Comparison of ENCODE assay signal across 12 mouse cellular contexts in genomic region chr7:122186043-122186442, GRCm38 (mm10). TPM values are rescaled to one million over a fixed set of nuclear protein-coding genes. Genes with fewer than 3 reads are reported as not detected.
DNase-seq lines count a peak whose midpoint lies in the region; ATAC-seq and TF ChIP-seq lines count a peak whose summit lies in the region.
"Had no signal": no experiment of that assay in that cellular context is flagged by ENCODE, and none has a peak within 500 bp of the region (broad histone marks: within the 10 kb centered on the region; RNA-seq: fewer than 3 reads in every experiment).

Ern2 (minus strand) TSS chr7:122186207.

- H3K4me1 ChIP-seq in hindbrain, embryonic 12.5 days, result peaks cover 4% of the 10 kb centered on the region; the same call in 1 of the 2 replicates
- no peaks in the 10 kb centered on the region for H3K4me1 ChIP-seq in hindbrain, embryonic 11.5 days (replicated peaks; ENCODE audit: control insufficient read depth, insufficient read depth, low read length)
- H3K4me1 ChIP-seq in embryonic facial prominence, embryonic 10.5 days, result peaks cover 8% of the 10 kb centered on the region
- no peaks in the 10 kb centered on the region for H3K4me1 ChIP-seq in hindbrain, postnatal 0 days (ENCODE audit: insufficient read depth, low read length)
- no peaks in the 10 kb centered on the region for H3K4me1 ChIP-seq in midbrain, postnatal 0 days (ENCODE audit: insufficient read depth, low read length)
- H3K4me1 ChIP-seq in liver, embryonic 12.5 days, result no peaks in the 10 kb centered on the region

- H3K27me3 ChIP-seq in hindbrain, embryonic 12.5 days, result no peaks in the 10 kb centered on the region
- H3K27me3 ChIP-seq in hindbrain, embryonic 11.5 days (ENCODE audit: control insufficient read depth, insufficient read depth, low read length), result no peaks in the 10 kb centered on the region
- no peaks in the 10 kb centered on the region for H3K27me3 ChIP-seq in embryonic facial prominence, embryonic 10.5 days (replicated peaks; ENCODE audit: low read depth, poor library complexity, severe bottlenecking)
- no peaks in the 10 kb centered on the region for H3K27me3 ChIP-seq in hindbrain, postnatal 0 days (ENCODE audit: insufficient read depth, low read length)
- no peaks in the 10 kb centered on the region for H3K27me3 ChIP-seq in midbrain, postnatal 0 days (ENCODE audit: insufficient read depth, low read length)
- H3K27me3 ChIP-seq in liver, embryonic 12.5 days (replicated peaks), result peaks cover 8% of the 10 kb centered on the region

- no peak within 1 kb of the TSS for H3K4me3 ChIP-seq in hindbrain, embryonic 12.5 days
- no peak within 1 kb of the TSS for H3K4me3 ChIP-seq in hindbrain, embryonic 11.5 days (ENCODE audit: low read depth, low read length)
- H3K4me3 ChIP-seq in embryonic facial prominence, embryonic 10.5 days, result peak within 1 kb of the TSS; percentile 30; the same call in 1 of the 2 replicates
- H3K4me3 ChIP-seq in hindbrain, postnatal 0 days (ENCODE audit: low read length), result no peak within 1 kb of the TSS
- no peak within 1 kb of the TSS for H3K4me3 ChIP-seq in midbrain, postnatal 0 days (ENCODE audit: low read depth, low read length)
- no peak within 1 kb of the TSS for H3K4me3 ChIP-seq in liver, embryonic 12.5 days
- H3K4me3 ChIP-seq: erythroblast, embryonic 14.5 days had no signal

- TF ChIP-seq CTCF in hindbrain, postnatal 0 days (IDR thresholded peaks at IDR 0.05; ENCODE audit: low read depth), result no peak
- TF ChIP-seq CTCF in midbrain, postnatal 0 days (IDR thresholded peaks at IDR 0.05), result no peak

- 32% methylated on average over 14 of the region's 17 CpGs for WGBS in hindbrain, embryonic 12.5 days
- WGBS in hindbrain, embryonic 11.5 days, result 22% methylated on average over 17 of the region's 17 CpGs
- WGBS in embryonic facial prominence, embryonic 10.5 days, result 22% methylated on average over 16 of the region's 17 CpGs
- 25% methylated on average over 12 of the region's 17 CpGs for WGBS in hindbrain, postnatal 0 days
- 21% methylated on average over 16 of the region's 17 CpGs for WGBS in midbrain, postnatal 0 days
- WGBS in liver, embryonic 12.5 days (ENCODE audit: insufficient replicate concordance), result 19% methylated on average over 13 of the region's 17 CpGs

- no peak for ATAC-seq in hindbrain, embryonic 12.5 days (ENCODE audit: low FRiP score)
- ATAC-seq in hindbrain, embryonic 11.5 days (ENCODE audit: low FRiP score), result no peak
- peak; percentile 29; the same call in 1 of the 2 replicates for ATAC-seq in hindbrain, postnatal 0 days
- no peak for ATAC-seq in midbrain, postnatal 0 days (ENCODE audit: low FRiP score)
- no peak for ATAC-seq in liver, embryonic 12.5 days
- ATAC-seq in erythroid progenitor cell, adult 5-6 weeks (replicated peaks; ENCODE audit: low FRiP score, poor library complexity, severe bottlenecking), result no peak
- no peak for ATAC-seq in granulocyte monocyte progenitor cell, adult 5-6 weeks (replicated peaks; ENCODE audit: poor library complexity, severe bottlenecking)

- no peaks in the 10 kb centered on the region for H3K9me3 ChIP-seq in hindbrain, embryonic 12.5 days (replicated peaks)
- H3K9me3 ChIP-seq in hindbrain, embryonic 11.5 days (ENCODE audit: control insufficient read depth, low read length), result no peaks in the 10 kb centered on the region
- no peaks in the 10 kb centered on the region for H3K9me3 ChIP-seq in embryonic facial prominence, embryonic 10.5 days
- H3K9me3 ChIP-seq in hindbrain, postnatal 0 days (ENCODE audit: low read length), result no peaks in the 10 kb centered on the region
- no peaks in the 10 kb centered on the region for H3K9me3 ChIP-seq in midbrain, postnatal 0 days (ENCODE audit: low read length)
- H3K9me3 ChIP-seq in liver, embryonic 12.5 days (replicated peaks), result no peaks in the 10 kb centered on the region

- no peak for DNase-seq in hindbrain, embryonic 11.5 days (ENCODE audit: low spot score)
- DNase-seq in embryonic facial prominence, embryonic 10.5 days (ENCODE audit: low spot score), result no peak
- DNase-seq in hindbrain, postnatal 0 days (ENCODE audit: low spot score), result no peak
- no peak for DNase-seq in midbrain, postnatal 0 days (ENCODE audit: low spot score)
- DNase-seq: cerebellum, adult 8-10 months; lung, adult 18-20 months had no signal

- H3K36me3 ChIP-seq in hindbrain, embryonic 12.5 days, result no peaks in the 10 kb centered on the region
- no peaks in the 10 kb centered on the region for H3K36me3 ChIP-seq in hindbrain, embryonic 11.5 days (ENCODE audit: control insufficient read depth, insufficient read depth, low read length)
- no peaks in the 10 kb centered on the region for H3K36me3 ChIP-seq in embryonic facial prominence, embryonic 10.5 days (replicated peaks)
- H3K36me3 ChIP-seq in hindbrain, postnatal 0 days (ENCODE audit: insufficient read depth, low read length), result no peaks in the 10 kb centered on the region
- no peaks in the 10 kb centered on the region for H3K36me3 ChIP-seq in midbrain, postnatal 0 days (ENCODE audit: insufficient read depth, low read length)
- H3K36me3 ChIP-seq in liver, embryonic 12.5 days, result no peaks in the 10 kb centered on the region

- peak within 1 kb of the TSS; percentile 21 for H3K4me2 ChIP-seq in hindbrain, embryonic 12.5 days (replicated peaks)
- H3K4me2 ChIP-seq in hindbrain, embryonic 11.5 days (replicated peaks; ENCODE audit: low read depth, low read length), result no peak within 1 kb of the TSS
- H3K4me2 ChIP-seq in hindbrain, postnatal 0 days (ENCODE audit: low read depth, low read length), result peak within 1 kb of the TSS; percentile 46
- peak within 1 kb of the TSS; percentile 28 for H3K4me2 ChIP-seq in midbrain, postnatal 0 days (ENCODE audit: low read depth, low read length, poor library complexity, severe bottlenecking)
- H3K4me2 ChIP-seq in liver, embryonic 12.5 days, result no peak within 1 kb of the TSS

- no peak within 1 kb of the TSS for H3K9ac ChIP-seq in hindbrain, embryonic 12.5 days
- no peak within 1 kb of the TSS for H3K9ac ChIP-seq in hindbrain, embryonic 11.5 days (ENCODE audit: low read depth, low read length)
- H3K9ac ChIP-seq in hindbrain, postnatal 0 days (replicated peaks; ENCODE audit: low read length), result no peak within 1 kb of the TSS
- no peak within 1 kb of the TSS for H3K9ac ChIP-seq in midbrain, postnatal 0 days (replicated peaks; ENCODE audit: low read length, poor library complexity, severe bottlenecking)
- H3K9ac ChIP-seq in liver, embryonic 12.5 days, result no peak within 1 kb of the TSS

- no peak within 1 kb of the TSS for H3K27ac ChIP-seq in hindbrain, embryonic 12.5 days
- H3K27ac ChIP-seq in hindbrain, embryonic 11.5 days (ENCODE audit: low read depth, low read length), result no peak within 1 kb of the TSS
- H3K27ac ChIP-seq in embryonic facial prominence, embryonic 10.5 days (replicated peaks), result no peak within 1 kb of the TSS
- no peak within 1 kb of the TSS for H3K27ac ChIP-seq in hindbrain, postnatal 0 days
- no peak within 1 kb of the TSS for H3K27ac ChIP-seq in midbrain, postnatal 0 days (ENCODE audit: low read depth, low read length)
- no peak within 1 kb of the TSS for H3K27ac ChIP-seq in liver, embryonic 12.5 days

RNA-seq across cellular contexts. Expression of gene Ern2, which starts in this region (rescaled TPM):
- polyA plus RNA-seq in hindbrain, embryonic 12.5 days (2016; fragmentation: Nextera tagmentation; extraction: Ambion mirVana), result 0.40 and 0.56 TPM in 2 replicates
- 0.07 and 0.19 TPM in 2 replicates for polyA plus RNA-seq in hindbrain, embryonic 11.5 days (2014; fragmentation: Nextera tagmentation; extraction: Ambion mirVana)
- polyA plus RNA-seq in embryonic facial prominence, embryonic 10.5 days (2016; fragmentation: Nextera tagmentation; extraction: Ambion mirVana), result 0.05 TPM in 2 replicates
- 1.6 and 2.0 TPM in 2 replicates for total RNA-seq in hindbrain, postnatal 0 days (2014; rRNA removed)
- 1.4 TPM in 2 replicates for polyA plus RNA-seq in hindbrain, postnatal 0 days (2015; fragmentation: Nextera tagmentation; extraction: Ambion mirVana)
- 2.4 and 3.6 TPM in 2 replicates for total RNA-seq in midbrain, postnatal 0 days (2014; rRNA removed)
- polyA plus RNA-seq in midbrain, postnatal 0 days (2015; fragmentation: Nextera tagmentation; extraction: Ambion mirVana), result 2.0 and 2.6 TPM in 2 replicates
- polyA plus RNA-seq in liver, embryonic 12.5 days (2016; fragmentation: Nextera tagmentation; extraction: Ambion mirVana), result 0.05 TPM in 1 of 2 replicates, not detected in the other
- not detected in 2 replicates for total RNA-seq in erythroid progenitor cell, adult 5-6 weeks (2015; ENCODE audit: low replicate concordance)
- total RNA-seq in erythroid progenitor cell, adult 5-6 weeks (2017; ENCODE audit: low replicate concordance), result not detected in 2 replicates
- total RNA-seq in granulocyte monocyte progenitor cell, adult 5-6 weeks (2014; fragmentation: Nextera tagmentation), result not detected in 2 replicates
- total RNA-seq in granulocyte monocyte progenitor cell, adult 5-6 weeks (2017), result not detected in 2 replicates
- total RNA-seq: gastrocnemius, postnatal 4 days had no signal
- polyA plus RNA-seq: erythroblast, embryonic 14.5 days had no signal

Comparison
In these comparisons a context has a peak if more than half of its experiments do, and no peak if none do; other contexts are left out.
1. H3K4me2 ChIP-seq: peak in hindbrain, embryonic 12.5 days (single experiment), hindbrain, postnatal 0 days (single experiment) and midbrain, postnatal 0 days (single experiment); none in hindbrain, embryonic 11.5 days (single experiment) and liver, embryonic 12.5 days (single experiment).